In the genomic region with DNA sequence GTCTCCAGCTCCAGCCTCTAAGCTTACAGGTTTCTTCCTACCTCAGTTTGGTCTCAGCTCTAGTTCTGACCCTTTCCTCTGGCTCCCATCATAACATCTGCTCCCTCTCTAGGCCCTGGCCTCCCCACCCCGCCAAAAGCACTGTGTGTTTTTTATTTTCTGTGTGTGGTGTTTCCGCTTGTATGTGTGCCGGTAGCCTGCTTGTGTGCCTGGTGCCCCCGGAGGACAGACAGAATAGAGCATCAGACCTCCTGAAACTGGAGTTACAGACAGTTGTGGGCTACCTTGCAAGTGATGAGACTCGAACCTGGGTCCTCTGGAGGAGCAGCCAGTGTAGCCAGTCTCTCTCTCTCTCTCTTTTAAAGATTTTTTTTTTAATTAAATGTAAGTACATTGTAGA, we compare ENCODE assay signal across 1 mouse cellular context.
TF ChIP-seq lines count a peak whose summit lies in the region.

No protein-coding gene starts in this region.

TF ChIP-seq in MEL, 35 proteins besides CTCF, POLR2A, EP300 and RAD21:
- TF ChIP-seq KAT2A (conservative IDR thresholded peaks at IDR 0.05; ENCODE audit: low read depth, low read length) (no peak), CHD1 (IDR thresholded peaks at IDR 0.05; ENCODE audit: low read depth, low read length) (no peak)
